Mouse (Mus musculus) embryonic fibroblast, embryonic 13.5 days (primary cell): ENCODE results near the gene Etl4.
"Not testable (repeated sequence)": the region's sequence is repeated elsewhere in the genome, so short reads cannot be mapped to it uniquely, and the experiment has no call there.

ENCODE experiments used
- CTCF ChIP-seq: IDR thresholded peaks from 2 replicates; pipeline ENCODE4 v1.5.1; 2011; ENCODE audit warnings: mild to moderate bottlenecking, control low read depth, low read length, moderate library complexity, borderline replicate concordance; ENCODE audit not compliant: insufficient read depth
- POLR2A ChIP-seq: IDR thresholded peaks from 2 replicates; pipeline ENCODE4 v1.6.1; 2011; ENCODE audit warnings: low read depth, mild to moderate bottlenecking, control low read depth, low read length, moderate library complexity

DNA sequence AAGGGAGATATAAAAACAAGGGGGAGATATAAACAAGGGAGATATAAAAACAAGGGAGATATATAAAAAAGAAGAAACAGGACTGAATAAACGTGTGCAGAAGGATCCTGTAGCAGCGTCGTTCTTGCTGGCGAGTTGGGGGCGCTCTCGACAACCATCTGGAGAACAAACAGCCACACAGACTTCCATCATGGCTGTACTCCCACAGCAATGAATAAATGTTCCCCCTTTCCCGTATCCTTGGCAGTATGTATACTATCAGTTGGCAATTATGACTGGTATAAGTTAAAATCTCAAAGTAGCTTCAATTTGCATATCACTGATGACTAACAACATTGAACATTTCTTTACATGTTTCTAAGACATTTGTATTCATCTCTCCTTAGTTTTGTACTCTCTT lies 277.6 kb downstream of the Etl4 start:
- TF ChIP-seq CTCF, POLR2A: not testable (repeated sequence)
